Mouse (Mus musculus): ENCODE measurements at regions not wholly inside any gene's neighbourhood (a gene's known extent, or its start where the extent isn't known, plus 50 kb on each side); places are given as distances from the start of the nearest gene placed in this dataset.

- Histone ChIP-seq H3K4me1 (no peaks in the 10 kb centered on the region), H3K36me3 (replicated peaks; ENCODE audit: low read length) (no peaks in the 10 kb centered on the region), H3K9me3 (0 out of 2 replicates have a peak, but pooled peaks cover 3% of the 10 kb centered on the region), H3K27me3 (replicated peaks) (no peaks in the 10 kb centered on the region), H3K4me3 (replicated peaks) (no peak overlapping the region)
- no peak for TF ChIP-seq GATA1 (IDR thresholded peaks at IDR 0.05; ENCODE audit: borderline replicate concordance, low read length)
- no peak for TF ChIP-seq FLI1 (IDR thresholded peaks at IDR 0.05; ENCODE audit: low read length)
These were observed 360.3 kb upstream of the Gcfc2 start for GRCm38 (mm10) chr6:81563192-81563591.

GRCm38 (mm10) chr6:81564295-81564694, 359.2 kb upstream of the Gcfc2 start:
- Histone ChIP-seq H3K36me3 (replicated peaks; ENCODE audit: low read length) (no peaks in the 10 kb centered on the region), H3K4me3 (replicated peaks) (no peak overlapping the region), H3K27me3 (replicated peaks) (no peaks in the 10 kb centered on the region)

GRCm38 (mm10) chr6:81586441-81587117, 336.9 kb upstream of the Gcfc2 start:
- no peak for TF ChIP-seq FLI1 (IDR thresholded peaks at IDR 0.05; ENCODE audit: low read length)
- no peak for TF ChIP-seq GATA1 (IDR thresholded peaks at IDR 0.05; ENCODE audit: borderline replicate concordance, low read length)
- H3K9me3 ChIP-seq: no peaks in the 10 kb centered on the region; the same call in 1 of the 2 replicates
- H3K4me1 ChIP-seq: no peaks in the 10 kb centered on the region; the same call in 1 of the 2 replicates
- H3K27me3 ChIP-seq (replicated peaks): no peaks in the 10 kb centered on the region
- H3K4me3 ChIP-seq (replicated peaks): no peak overlapping the region
- no peaks in the 10 kb centered on the region for H3K36me3 ChIP-seq (replicated peaks; ENCODE audit: low read length)

More at GRCm38 (mm10) chr6:81564295-81564694, 359.2 kb upstream of the Gcfc2 start:
- Histone ChIP-seq H3K4me1 (no peaks in the 10 kb centered on the region), H3K9me3 (no peaks in the 10 kb centered on the region)
- TF ChIP-seq GATA1 (IDR thresholded peaks at IDR 0.05; ENCODE audit: borderline replicate concordance, low read length) (no peak), FLI1 (IDR thresholded peaks at IDR 0.05; ENCODE audit: low read length) (no peak)

GRCm38 (mm10) chr6:81589727-81590126, 333.7 kb upstream of the Gcfc2 start:
- no peaks in the 10 kb centered on the region; the same call in 1 of the 2 replicates for H3K9me3 ChIP-seq

GRCm38 (mm10) chr6:81595926-81596325, 327.5 kb upstream of the Gcfc2 start:
- TF ChIP-seq GATA1 (IDR thresholded peaks at IDR 0.05; ENCODE audit: borderline replicate concordance, low read length): no peak
- no peak for TF ChIP-seq FLI1 (IDR thresholded peaks at IDR 0.05; ENCODE audit: low read length)
- no peaks in the 10 kb centered on the region for H3K4me1 ChIP-seq
- no peaks in the 10 kb centered on the region for H3K27me3 ChIP-seq (replicated peaks)

More at GRCm38 (mm10) chr6:81589727-81590126, 333.7 kb upstream of the Gcfc2 start:
- Histone ChIP-seq H3K4me1 (no peaks in the 10 kb centered on the region; the same call in 1 of the 2 replicates), H3K27me3 (replicated peaks) (no peaks in the 10 kb centered on the region), H3K36me3 (replicated peaks; ENCODE audit: low read length) (no peaks in the 10 kb centered on the region), H3K4me3 (replicated peaks) (no peak overlapping the region)
- TF ChIP-seq GATA1 (IDR thresholded peaks at IDR 0.05; ENCODE audit: borderline replicate concordance, low read length): no peak
- no peak for TF ChIP-seq FLI1 (IDR thresholded peaks at IDR 0.05; ENCODE audit: low read length)

GRCm38 (mm10) chr6:81608637-81609036, 314.8 kb upstream of the Gcfc2 start:
- Histone ChIP-seq H3K9me3 (no peaks in the 10 kb centered on the region), H3K36me3 (replicated peaks; ENCODE audit: low read length) (no peaks in the 10 kb centered on the region), H3K27me3 (replicated peaks) (no peaks in the 10 kb centered on the region), H3K4me3 (replicated peaks) (no peak overlapping the region), H3K4me1 (no peaks in the 10 kb centered on the region)
- TF ChIP-seq GATA1 (IDR thresholded peaks at IDR 0.05; ENCODE audit: borderline replicate concordance, low read length) (no peak), FLI1 (IDR thresholded peaks at IDR 0.05; ENCODE audit: low read length) (no peak)

More at GRCm38 (mm10) chr6:81595926-81596325, 327.5 kb upstream of the Gcfc2 start:
- Histone ChIP-seq H3K36me3 (replicated peaks; ENCODE audit: low read length) (no peaks in the 10 kb centered on the region), H3K9me3 (no peaks in the 10 kb centered on the region), H3K4me3 (replicated peaks) (no peak overlapping the region)

- no peaks in the 10 kb centered on the region for H3K36me3 ChIP-seq (replicated peaks; ENCODE audit: low read length)
- H3K4me3 ChIP-seq (replicated peaks): no peak overlapping the region
- H3K27me3 ChIP-seq (replicated peaks): no peaks in the 10 kb centered on the region
- peaks cover 2% of the 10 kb centered on the region; the same call in 1 of the 2 replicates for H3K9me3 ChIP-seq
- TF ChIP-seq FLI1 (IDR thresholded peaks at IDR 0.05; ENCODE audit: low read length) (no peak), GATA1 (IDR thresholded peaks at IDR 0.05; ENCODE audit: borderline replicate concordance, low read length) (no peak)
- no peaks in the 10 kb centered on the region for H3K4me1 ChIP-seq
These were observed 311.5 kb upstream of the Gcfc2 start for GRCm38 (mm10) chr6:81611980-81612379.

- H3K4me3 ChIP-seq (replicated peaks): no peak overlapping the region
- no peak for TF ChIP-seq GATA1 (IDR thresholded peaks at IDR 0.05; ENCODE audit: borderline replicate concordance, low read length)
- no peak for TF ChIP-seq FLI1 (IDR thresholded peaks at IDR 0.05; ENCODE audit: low read length)
- no peaks in the 10 kb centered on the region for H3K4me1 ChIP-seq
- H3K9me3 ChIP-seq: peaks cover 5% of the 10 kb centered on the region; the same call in 1 of the 2 replicates
- H3K27me3 ChIP-seq (replicated peaks): no peaks in the 10 kb centered on the region
- no peaks in the 10 kb centered on the region for H3K36me3 ChIP-seq (replicated peaks; ENCODE audit: low read length)
These were observed 305.5 kb upstream of the Gcfc2 start for GRCm38 (mm10) chr6:81618018-81618417.

GRCm38 (mm10) chr6:81621028-81621427, 302.4 kb upstream of the Gcfc2 start:
- no peaks in the 10 kb centered on the region for H3K4me1 ChIP-seq
- no peaks in the 10 kb centered on the region for H3K36me3 ChIP-seq (replicated peaks; ENCODE audit: low read length)
- no peaks in the 10 kb centered on the region for H3K27me3 ChIP-seq (replicated peaks)
- H3K4me3 ChIP-seq (replicated peaks): no peak overlapping the region
- peaks cover 5% of the 10 kb centered on the region for H3K9me3 ChIP-seq
- no peak for TF ChIP-seq FLI1 (IDR thresholded peaks at IDR 0.05; ENCODE audit: low read length)
- TF ChIP-seq GATA1 (IDR thresholded peaks at IDR 0.05; ENCODE audit: borderline replicate concordance, low read length): no peak

- TF ChIP-seq FLI1 (IDR thresholded peaks at IDR 0.05; ENCODE audit: low read length): no peak
- no peak for TF ChIP-seq GATA1 (IDR thresholded peaks at IDR 0.05; ENCODE audit: borderline replicate concordance, low read length)
- Histone ChIP-seq H3K4me3 (replicated peaks) (no peak overlapping the region), H3K27me3 (replicated peaks) (no peaks in the 10 kb centered on the region), H3K36me3 (replicated peaks; ENCODE audit: low read length) (no peaks in the 10 kb centered on the region), H3K9me3 (no peaks in the 10 kb centered on the region; the same call in 1 of the 2 replicates), H3K4me1 (no peaks in the 10 kb centered on the region)
These were observed 300.8 kb upstream of the Gcfc2 start for GRCm38 (mm10) chr6:81622714-81623113.
